Mouse (Mus musculus) cerebellum, postnatal 4 days (tissue): Measurements from ENCODE around the gene Frmd4a.
"Not testable (repeated sequence)": the region's sequence is repeated elsewhere in the genome, so short reads cannot be mapped to it uniquely, and the experiment has no call there.

ENCODE experiments used
- DNase-seq, 2 experiments: peaks; one replicate each; pipeline ENCODE4 v3.0.0; 2022; ENCODE audit warnings: low spot score in 2 of 2, mixed read lengths in 1 of 2

The Frmd4a gene

DNA sequence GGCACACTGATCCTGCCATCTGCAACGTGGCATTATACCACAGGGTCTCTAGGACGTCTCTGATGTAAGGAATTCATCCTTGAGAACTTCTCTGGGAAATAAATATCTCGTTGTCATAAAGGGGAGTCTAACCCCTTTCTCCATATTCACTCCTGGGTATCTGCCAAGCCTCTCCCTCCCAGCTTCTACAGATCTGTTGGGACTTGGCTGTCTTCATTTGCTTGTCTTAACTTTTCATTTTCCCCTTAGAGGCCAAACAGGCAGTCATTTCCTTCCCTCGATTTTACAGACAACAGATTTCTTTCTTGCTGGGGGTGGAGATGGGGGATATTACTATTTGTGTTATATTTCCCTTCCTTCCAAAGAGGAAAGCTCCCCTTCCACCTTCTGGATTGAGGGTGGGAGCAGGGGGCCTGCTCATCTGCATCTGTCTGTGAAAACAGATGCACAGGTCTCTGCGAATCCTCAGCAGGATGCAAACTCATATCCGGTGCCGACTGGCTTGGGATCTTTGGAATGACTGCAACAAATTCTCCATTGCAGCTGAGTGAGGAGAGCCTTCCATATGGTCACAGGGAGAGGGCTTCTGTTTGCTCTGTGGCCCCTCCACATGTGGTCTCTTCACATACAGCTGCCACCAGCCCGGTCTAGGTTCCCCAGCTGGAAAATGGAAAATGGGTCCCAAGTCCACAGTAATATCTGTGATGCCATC is 562.0 kb downstream of the Frmd4a start:
- no peak for DNase-seq

DNA sequence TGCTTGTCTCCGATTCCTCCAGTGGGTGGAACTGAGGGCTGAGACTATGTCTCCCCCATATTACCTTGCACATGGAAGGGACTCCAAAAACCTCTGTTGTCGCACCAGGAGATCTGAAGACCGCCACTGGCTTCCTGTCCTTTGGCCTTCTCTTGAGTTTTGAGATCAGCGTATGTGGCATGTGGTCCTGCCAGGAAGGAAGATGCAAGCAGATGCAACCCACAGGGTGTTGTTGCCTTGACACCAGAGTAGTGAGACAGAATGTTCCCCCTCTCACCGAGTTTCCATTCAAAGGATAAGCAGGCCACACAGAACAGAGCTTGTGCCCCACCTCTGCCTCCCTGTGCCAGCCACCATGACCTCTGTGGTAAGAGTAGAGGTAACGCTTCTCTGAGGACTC is 563.1 kb downstream of the Frmd4a start:
- DNase-seq = no peak

DNA sequence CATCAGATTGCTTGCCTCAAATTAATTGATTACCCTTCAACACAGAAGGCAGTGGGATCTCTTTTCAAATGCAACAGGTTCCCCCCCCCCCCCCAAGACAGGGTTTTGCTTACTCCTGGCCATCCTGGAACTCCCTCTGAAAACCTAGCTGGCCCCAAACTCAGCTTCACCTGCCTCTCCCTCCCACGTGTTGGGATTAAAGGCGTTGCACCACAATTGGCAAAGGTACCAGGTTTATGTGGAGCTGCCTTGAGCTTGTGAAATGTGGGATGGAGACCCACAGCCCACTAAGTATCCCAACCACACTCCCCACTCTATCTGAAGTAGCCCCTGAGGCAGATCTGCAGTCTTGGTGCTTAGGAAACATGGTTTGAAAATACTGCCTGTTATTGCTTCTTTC is 565.4 kb downstream of the Frmd4a start:
- no peak for DNase-seq

DNA sequence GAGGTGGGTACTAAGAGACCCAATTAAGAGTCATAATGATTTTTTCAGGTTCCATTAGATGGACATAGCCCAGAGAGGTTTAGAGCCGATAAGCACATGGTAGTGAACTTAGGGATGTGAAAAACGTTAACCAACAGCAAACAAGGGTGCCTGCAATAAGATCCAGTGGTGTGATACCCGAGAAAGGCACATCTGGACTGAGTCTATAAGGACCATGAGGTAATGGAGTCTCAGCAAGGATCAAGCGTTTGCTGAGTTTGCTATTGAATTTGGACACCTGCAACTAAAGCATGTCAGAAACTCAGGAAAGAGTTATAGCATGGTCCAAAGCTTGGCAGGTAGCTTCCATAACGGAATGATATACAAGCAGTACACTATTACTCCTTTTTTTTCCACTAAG is 566.7 kb downstream of the Frmd4a start:
- DNase-seq = no peak

DNA sequence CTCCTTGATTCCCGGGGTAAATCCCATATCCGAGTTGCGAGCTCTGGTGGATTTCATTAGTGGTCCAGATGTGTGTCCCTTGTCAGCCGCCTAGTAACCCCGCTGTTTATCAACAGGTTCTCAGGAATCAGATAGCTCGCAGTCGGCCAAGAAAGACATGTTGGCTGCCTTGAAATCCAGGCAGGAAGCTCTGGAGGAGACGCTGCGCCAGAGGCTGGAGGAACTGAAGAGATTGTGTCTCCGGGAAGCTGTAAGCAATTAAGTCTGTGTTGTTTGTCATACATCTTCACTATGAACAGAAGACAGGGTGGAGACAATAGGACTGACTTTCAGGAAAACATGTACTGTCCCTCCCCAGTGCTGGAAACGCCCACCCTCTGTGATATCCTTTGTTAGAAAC is 568.7 kb downstream of the Frmd4a start:
- DNase-seq = no peak

DNA sequence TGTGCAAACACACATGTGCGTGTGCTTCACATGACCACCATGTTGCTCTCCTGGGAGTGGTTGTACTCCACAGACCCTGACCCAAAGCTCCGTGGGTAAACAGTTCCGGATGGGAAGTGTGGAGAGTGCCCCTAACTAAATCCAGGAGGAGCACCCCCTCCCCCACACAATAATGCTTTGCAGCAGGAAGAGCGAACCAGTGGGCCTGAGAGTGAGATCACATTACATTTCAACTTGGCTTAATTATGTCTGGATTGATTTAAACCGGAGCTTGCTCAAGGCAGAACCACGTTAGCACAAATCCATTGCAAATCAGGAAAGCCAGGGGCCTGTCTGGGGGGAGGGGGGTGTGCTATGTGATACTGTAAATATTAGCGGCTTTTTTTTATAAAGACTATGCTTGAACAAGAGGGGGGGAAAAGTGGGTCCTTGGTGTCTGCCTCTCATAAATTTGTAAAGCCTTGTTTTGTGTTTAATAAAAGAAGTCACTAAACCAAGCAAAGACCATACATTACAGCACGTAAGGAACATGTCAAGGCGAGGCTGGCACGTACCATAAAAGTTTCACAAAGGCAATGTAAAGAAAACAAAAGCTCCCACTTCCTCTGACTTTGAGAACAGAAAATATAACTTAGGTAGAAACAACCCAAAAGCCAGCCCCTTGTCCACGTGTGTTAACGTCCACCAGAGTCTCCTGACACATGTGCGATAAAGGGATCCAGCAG is 570.3 kb downstream of the Frmd4a start:
- DNase-seq = no peak

DNA sequence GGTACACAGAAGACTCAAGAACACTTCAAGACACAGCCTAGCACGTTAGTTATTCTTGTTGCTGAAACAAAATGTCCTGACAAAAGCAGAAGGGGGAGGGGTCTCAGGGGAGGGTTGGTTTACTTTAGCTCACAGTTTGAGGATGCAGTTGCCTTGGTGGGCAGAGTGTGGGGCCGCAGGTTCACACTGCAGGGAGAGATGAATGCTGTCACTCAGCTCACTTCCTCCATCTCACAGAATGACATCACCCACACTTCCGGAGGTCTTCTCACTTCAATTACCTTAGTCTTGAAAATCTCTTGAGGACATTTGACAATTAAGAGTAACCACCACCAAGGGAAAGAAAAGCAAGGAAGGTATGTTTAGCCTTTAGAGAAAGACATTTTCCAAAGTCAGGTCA is 574.1 kb downstream of the Frmd4a start:
- DNase-seq = no peak

DNA sequence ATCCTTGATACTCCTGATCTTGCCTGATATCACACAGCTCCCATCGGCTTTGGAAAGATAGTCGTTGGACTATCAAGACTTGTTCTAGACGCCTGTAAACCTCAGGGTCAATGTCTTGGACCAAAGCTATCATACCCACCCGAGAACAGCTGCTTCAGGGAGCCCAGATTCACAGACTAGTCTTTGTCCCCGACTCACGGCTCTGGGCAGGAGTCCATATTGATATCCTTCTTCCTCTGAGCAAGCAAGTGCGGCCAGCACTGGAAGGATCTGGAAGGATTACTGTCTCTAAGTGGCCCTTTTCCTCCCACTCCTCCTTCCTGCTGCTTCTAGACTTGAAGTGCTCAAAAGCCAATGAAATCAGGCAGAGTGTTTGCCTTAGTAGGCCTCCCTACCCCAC is 575.1 kb downstream of the Frmd4a start:
- no peak for DNase-seq

DNA sequence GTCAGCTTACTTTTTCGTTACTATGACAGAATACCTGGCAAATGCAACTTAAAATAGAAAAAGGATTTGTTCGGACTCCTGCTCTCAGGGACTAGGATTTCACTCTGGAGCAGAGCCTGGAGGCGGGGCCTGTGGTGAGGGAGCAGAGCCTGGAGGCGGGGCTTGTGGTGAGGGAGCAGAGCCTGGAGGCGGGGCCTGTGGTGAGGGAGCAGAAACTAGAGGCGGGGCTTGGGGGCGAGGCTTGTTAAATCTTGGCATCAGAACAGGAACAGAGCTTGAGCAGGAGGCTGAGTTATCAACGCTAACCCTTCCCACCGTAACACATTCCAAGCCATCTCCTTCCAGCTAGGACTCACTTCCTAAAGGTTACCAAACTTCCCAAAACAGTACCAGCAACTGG is 575.9 kb downstream of the Frmd4a start:
- DNase-seq = peak in 1 of 2 experiments; percentile 25

DNA sequence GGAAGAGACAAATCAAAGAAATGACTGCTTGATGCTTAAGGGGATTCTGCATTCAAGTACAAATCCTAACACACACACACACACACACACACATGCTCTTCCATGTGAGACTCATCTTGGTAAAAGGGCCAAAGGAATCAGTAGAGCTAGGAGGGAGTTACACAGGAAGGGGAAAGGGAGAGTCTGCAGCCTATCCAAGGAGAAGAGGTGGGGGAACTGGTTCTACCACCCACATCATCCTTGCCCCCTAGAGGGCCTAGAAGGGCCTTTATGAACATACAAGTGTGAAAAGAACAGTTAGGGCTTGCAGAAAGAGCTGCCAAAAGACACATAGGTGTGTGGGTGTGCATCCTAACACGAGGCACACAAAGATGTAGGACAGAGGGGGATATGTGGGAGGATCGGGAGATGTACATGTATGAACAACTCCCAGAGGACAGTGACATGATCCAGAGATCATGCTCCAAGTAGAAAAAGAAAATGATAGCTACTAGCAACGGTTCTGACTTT is 576.4 kb downstream of the Frmd4a start:
- no peak for DNase-seq

DNA sequence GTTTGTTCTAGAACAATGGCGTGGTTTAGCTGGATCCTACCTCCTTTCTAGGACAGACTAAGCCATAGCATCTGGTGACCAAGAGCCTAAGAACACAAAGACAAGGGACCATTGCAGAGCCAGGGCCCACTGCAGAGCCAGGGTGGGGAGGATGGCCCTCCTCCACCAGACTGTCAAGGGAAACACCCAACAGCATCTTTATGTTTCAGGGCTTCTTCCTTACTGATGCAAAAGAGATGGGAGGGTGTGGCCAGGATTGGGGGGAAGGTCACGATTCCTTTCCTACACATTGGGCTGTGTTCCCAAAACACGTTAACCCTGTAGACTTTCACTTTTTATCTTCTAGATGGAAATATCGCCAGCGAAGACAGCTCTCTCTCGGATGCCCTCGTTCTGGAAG is 579.5 kb downstream of the Frmd4a start:
- no peak for DNase-seq

DNA sequence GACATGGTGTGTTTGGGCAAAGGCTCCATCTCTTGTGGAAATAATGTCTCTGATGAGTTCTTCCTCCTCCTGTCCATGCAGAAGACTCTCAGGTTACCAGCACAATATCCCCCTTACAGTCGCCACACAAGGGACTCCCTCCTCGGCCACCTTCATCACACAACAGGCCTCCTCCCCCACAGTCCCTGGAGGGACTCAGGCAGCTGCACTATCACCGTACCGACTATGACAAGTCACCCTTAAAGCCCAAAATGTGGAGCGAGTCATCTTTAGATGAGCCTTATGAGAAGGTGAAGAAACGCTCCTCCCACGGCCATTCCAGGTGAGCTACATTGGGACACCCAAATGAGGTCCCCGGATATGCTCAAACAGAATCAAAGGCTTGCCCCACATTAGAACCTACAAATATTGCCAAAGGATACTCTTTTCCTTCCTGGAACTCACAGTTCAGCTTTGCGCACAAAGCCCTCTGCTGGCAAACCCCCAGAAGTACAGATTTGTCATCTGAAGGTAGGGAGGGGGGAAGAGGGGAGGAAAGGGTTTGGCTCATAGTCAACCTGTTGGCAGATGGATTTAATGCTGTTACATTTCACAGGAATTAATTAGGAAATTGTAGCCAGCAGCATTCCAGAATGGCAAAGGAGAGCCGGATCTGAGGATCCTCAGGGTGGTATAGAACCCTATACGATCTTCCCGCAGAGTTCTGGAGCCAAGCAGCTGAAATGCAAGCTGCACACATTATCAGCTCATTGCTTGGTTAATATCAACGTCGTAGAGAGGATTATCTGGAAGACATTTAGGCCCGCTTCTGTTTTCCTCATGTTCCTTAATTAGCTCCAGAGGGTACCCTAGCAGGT is 583.7 kb downstream of the Frmd4a start:
- peak; percentile 43 to 76 for DNase-seq

DNA sequence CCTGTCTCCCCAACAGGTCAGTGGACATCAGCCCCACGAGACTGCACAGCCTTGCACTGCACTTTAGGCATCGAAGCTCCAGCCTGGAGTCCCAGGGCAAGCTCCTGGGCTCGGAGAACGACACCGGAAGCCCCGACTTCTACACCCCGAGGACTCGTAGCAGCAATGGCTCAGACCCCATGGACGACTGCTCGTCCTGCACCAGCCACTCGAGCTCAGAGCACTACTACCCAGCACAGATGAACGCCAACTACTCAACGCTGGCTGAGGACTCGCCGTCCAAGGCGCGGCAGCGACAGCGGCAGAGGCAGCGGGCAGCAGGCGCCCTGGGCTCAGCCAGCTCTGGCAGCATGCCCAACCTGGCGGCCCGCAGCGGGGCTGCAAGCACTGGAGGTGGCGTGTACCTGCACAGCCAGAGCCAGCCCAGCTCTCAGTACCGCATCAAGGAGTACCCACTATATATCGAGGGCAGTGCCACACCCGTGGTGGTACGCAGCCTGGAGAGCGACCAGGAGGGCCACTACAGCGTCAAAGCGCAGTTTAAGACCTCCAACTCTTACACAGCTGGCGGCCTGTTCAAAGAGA is 585.9 kb downstream of the Frmd4a start:
- no peak for DNase-seq

DNA sequence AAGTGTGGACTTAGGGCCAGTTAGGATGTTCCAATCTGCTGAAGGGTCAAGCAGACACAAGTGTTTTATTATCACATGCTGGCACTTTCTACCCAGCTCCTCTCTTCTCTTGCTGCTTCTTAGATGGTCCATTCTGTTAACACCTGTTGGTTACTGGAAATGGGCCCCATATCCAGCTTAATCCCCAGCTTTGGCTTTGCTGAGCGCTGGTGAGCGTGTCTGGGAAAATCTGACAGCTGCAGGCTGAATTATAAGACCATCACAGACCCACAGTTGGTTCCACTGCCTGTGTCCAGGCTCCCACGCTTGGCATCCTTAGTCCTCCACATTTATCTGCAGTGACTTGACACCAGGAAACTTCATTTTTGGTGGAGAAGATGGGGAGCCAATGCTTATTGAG is 589.0 kb downstream of the Frmd4a start:
- no peak for DNase-seq

DNA sequence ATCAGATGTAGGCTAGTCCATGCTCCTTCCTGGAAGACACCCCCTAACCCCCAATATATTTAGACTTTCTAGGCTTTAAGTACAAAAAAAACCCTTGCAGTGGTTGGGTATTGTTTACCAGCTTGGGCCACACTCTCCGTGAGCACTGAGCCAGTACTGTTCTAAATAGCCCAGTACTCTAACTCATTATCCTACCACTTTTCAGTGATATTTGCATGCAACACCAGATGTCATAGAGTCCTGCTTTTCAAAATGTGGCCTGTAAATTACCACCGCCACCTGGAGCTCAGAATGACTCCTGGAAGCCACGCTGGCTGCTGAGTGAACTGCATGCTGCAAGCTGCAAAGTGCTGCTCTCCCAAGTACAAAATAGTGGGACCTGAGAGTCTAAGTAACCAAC is 590.7 kb downstream of the Frmd4a start:
- no peak for DNase-seq

DNA sequence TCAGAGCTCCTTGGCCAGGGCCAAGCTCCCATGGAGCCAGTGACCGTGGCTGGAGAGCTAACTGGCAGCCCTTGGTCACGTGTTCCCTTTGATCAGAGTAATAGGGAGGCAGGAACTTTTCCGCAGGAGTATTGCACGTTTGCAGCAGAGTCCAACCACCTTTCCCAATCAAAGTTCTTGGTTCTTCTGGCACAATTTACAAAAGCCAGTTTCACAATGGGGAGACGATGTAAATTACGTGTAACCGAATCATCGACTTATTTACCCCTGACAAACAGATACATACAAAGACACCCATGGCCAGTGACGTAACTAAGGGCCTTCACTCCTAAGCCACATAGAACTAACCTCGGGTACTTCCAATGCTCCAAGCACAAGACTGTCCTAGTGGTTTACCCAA is 591.9 kb downstream of the Frmd4a start:
- DNase-seq = no peak

DNA sequence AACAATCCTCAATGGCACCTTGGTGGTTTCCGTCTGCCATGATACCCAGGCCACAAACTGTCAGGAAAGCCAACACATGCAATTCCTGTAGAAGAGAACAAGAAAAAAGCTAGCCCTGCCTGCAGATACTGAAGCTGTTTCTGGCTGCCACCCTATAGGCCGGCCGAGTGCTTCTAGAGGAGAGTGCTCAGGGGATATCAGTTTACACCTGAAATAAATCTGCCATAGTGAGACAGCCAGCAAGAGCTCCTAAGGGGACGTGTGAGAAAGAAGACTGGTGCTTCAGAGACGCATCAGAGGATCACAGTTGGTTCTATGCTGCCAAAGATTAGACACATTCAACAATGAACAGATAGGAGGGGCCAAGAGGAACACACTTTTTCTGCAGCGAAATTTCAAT is 593.8 kb downstream of the Frmd4a start:
- no peak for DNase-seq

DNA sequence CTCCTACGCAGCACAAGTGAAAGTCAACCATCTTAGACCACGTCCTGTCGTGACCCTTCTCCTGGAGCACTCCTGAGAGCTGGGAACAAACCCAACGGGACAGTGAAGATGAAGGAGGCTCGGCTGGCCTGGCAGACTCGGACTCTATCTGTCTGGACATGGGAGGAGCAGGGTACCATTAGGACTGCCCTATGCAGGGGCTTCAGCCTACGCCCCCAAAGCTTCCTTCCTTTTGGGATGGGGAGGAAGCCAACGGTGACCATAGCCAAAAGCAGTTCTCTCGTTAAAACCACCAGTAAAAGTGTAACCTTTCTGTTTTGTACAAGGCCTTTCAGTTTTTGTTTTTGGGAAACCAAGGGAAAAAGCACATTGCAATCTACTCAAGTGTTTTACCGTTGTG is 594.2 kb downstream of the Frmd4a start:
- DNase-seq = no peak

DNA sequence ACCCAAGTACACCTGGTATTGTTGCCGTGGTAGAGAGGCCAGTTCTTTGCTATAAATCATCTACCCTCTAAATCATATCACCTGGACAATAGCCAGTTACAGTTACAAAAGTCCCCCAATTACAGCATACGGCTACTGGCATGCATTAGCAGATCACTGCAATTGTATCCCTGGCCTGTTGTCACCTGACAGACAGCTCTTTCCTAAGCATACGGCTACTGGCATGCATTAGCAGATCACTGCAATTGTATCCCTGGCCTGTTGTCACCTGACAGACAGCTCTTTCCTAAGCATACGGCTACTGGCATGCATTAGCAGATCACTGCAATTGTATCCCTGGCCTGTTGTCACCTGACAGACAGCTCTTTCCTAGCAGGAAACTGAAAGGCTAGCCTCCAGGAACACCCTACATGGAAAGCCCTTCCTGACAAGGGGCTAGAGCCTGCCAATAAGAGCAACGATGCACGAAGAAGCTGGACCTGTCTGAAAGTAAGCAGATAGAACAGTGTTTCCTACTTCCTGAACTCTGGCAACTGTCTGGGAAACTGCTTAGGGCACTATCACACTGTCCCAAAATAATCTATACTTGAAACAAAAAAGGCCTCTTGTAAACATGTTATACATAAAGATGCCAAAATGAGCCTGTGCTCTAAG is 596.9 kb downstream of the Frmd4a start:
- DNase-seq = not testable (repeated sequence)

DNA sequence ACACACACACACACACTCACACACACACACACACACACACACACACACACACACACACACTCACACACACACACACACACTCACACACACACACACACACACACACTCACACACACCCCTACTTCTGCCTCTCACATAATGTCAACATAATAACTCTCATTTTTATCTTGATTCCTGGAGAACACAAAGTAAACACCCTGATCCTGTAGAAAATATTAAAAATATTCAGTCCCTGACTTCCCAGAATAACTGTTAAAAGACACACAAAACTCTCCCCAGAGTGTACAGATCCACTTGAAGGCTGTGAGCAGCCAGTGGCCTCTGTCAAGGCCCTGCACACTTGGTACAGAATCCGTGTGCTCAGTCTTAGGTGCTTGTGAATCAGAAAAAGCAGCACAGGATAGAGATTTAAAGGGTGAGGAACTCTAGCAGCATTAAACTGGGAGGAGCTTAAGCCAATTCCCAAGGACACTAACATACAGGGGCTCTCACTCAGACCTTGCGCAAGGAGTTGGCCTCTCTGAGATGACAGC is 597.6 kb downstream of the Frmd4a start:
- DNase-seq = no peak

DNA sequence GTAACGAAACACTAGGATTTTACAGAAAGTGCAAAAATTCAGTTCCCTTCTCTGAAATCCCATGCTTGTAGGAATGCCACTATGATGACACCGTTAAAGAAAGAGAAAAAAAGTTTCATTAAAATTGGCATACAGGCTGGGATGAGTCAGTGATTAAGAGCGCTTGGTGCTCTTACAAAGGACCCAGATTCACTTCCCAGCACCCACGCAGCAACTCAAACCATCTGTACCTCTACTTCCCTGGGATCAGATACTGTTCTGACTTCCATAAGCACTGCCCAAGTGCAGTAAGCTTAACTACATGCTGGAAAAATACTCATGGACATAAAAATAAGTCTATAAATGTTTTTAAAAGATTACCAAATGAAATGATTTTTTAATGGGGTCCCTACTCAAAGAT is 599.5 kb downstream of the Frmd4a start:
- DNase-seq = no peak
